Mouse (Mus musculus) embryonic facial prominence, embryonic 15.5 days (tissue): ENCODE measurements at regions not wholly inside any gene's neighbourhood (a gene's known extent, or its start where the extent isn't known, plus 50 kb on each side); places are given as distances from the start of the nearest gene placed in this dataset.

Experiments used
- ATAC-seq: fragments of 200-750 bp; cut with Nextera tagmentation; 2 replicates; pipeline ENCODE4 v1.8.0; 2017; ENCODE audit warnings: low read depth, moderate TSS enrichment; ENCODE audit not compliant: insufficient number of reproducible peaks, low FRiP score, low TSS enrichment
- H3K27ac ChIP-seq: fragments of 300-500 bp; sonication (generic); replicated peaks from 2 replicates; pipeline ENCODE4 v1.5.1; 2015; ENCODE audit warnings: mild to moderate bottlenecking, inconsistent platforms
- H3K27me3 ChIP-seq: fragments of 300-500 bp; sonication (generic); 2 replicates; pipeline ENCODE4 v1.6.1; 2015; ENCODE audit warnings: inconsistent platforms
- H3K36me3 ChIP-seq: fragments of 300-500 bp; sonication (generic); 2 replicates; pipeline ENCODE4 v1.6.1; 2015; ENCODE audit warnings: mild to moderate bottlenecking, inconsistent platforms
- H3K4me1 ChIP-seq: fragments of 300-500 bp; sonication (generic); 2 replicates; pipeline ENCODE4 v1.6.1; 2015; ENCODE audit warnings: inconsistent platforms
- H3K4me2 ChIP-seq: fragments of 300-500 bp; sonication (generic); replicated peaks from 2 replicates; pipeline ENCODE4 v1.6.1; 2015; ENCODE audit warnings: mild to moderate bottlenecking, inconsistent platforms
- H3K4me3 ChIP-seq: fragments of 300-500 bp; sonication (generic); replicated peaks from 2 replicates; pipeline ENCODE4 v1.5.1; 2015; ENCODE audit warnings: mild to moderate bottlenecking, inconsistent platforms
- H3K9ac ChIP-seq: fragments of 300-500 bp; sonication (generic); 2 replicates; pipeline ENCODE4 v1.6.1; 2015; ENCODE audit warnings: inconsistent platforms
- H3K9me3 ChIP-seq: fragments of 300-500 bp; sonication (generic); replicated peaks from 2 replicates; pipeline ENCODE4 v1.6.1; 2016; ENCODE audit warnings: inconsistent platforms
- WGBS: fragments of 180-500 bp; shearing (Covaris S2); methylation state at CpG from one replicate; pipeline ENCODE4 v1.1.7; 2015; 5-methylcytosine and 5-hydroxymethylcytosine counted together

- Histone ChIP-seq H3K4me3 (no peak overlapping the region), H3K9ac (no peak overlapping the region), H3K4me2 (no peak overlapping the region), H3K4me1 (no peaks in the 10 kb centered on the region), H3K9me3 (no peaks in the 10 kb centered on the region), H3K27me3 (no peaks in the 10 kb centered on the region), H3K27ac (no peak overlapping the region), H3K36me3 (no peaks in the 10 kb centered on the region)
- 83% methylated on average over 4 of the region's 4 CpGs for WGBS
- no peak for ATAC-seq
Observed at GRCm38 (mm10) chr16:84581166-84581565, 66.2 kb downstream of the A730009L09Rik start.

- 75% methylated on average over 7 of the region's 7 CpGs for WGBS
Observed at GRCm38 (mm10) chr16:84583323-84583722, 68.4 kb downstream of the A730009L09Rik start.

GRCm38 (mm10) chr16:84583773-84584229, 68.9 kb downstream of the A730009L09Rik start:
- Histone ChIP-seq H3K4me2 (no peak overlapping the region), H3K27ac (no peak overlapping the region), H3K36me3 (no peaks in the 10 kb centered on the region), H3K4me3 (no peak overlapping the region), H3K9ac (no peak overlapping the region), H3K9me3 (no peaks in the 10 kb centered on the region), H3K4me1 (no peaks in the 10 kb centered on the region), H3K27me3 (no peaks in the 10 kb centered on the region)
- no peak for ATAC-seq
- WGBS, result 83% methylated on average over 19 of the region's 19 CpGs

More at GRCm38 (mm10) chr16:84583323-84583722, 68.4 kb downstream of the A730009L09Rik start:
- no peak overlapping the region for H3K4me3 ChIP-seq
- no peak overlapping the region for H3K27ac ChIP-seq
- H3K9me3 ChIP-seq, result no peaks in the 10 kb centered on the region
- no peak overlapping the region for H3K4me2 ChIP-seq
- no peak for ATAC-seq
- no peaks in the 10 kb centered on the region for H3K4me1 ChIP-seq
- H3K9ac ChIP-seq, result no peak overlapping the region
- no peaks in the 10 kb centered on the region for H3K36me3 ChIP-seq
- H3K27me3 ChIP-seq, result no peaks in the 10 kb centered on the region

- ATAC-seq, result no peak
- Histone ChIP-seq H3K9ac (no peak overlapping the region), H3K9me3 (no peaks in the 10 kb centered on the region), H3K27me3 (no peaks in the 10 kb centered on the region), H3K36me3 (no peaks in the 10 kb centered on the region), H3K27ac (no peak overlapping the region), H3K4me3 (no peak overlapping the region), H3K4me1 (no peaks in the 10 kb centered on the region), H3K4me2 (no peak overlapping the region)
- 68% methylated on average over 14 of the region's 14 CpGs for WGBS
Observed at GRCm38 (mm10) chr16:84584724-84585399, 69.9 kb downstream of the A730009L09Rik start.

- no peak overlapping the region for H3K4me3 ChIP-seq
- no peak overlapping the region for H3K4me2 ChIP-seq
- no peak overlapping the region for H3K9ac ChIP-seq
- no peak overlapping the region for H3K27ac ChIP-seq
- WGBS, result 76% methylated on average over 2 of the region's 2 CpGs
- H3K27me3 ChIP-seq, result no peaks in the 10 kb centered on the region
- ATAC-seq, result no peak
- no peaks in the 10 kb centered on the region for H3K36me3 ChIP-seq
- no peaks in the 10 kb centered on the region for H3K9me3 ChIP-seq
- H3K4me1 ChIP-seq, result no peaks in the 10 kb centered on the region
Observed at GRCm38 (mm10) chr16:84592978-84593377, 78.1 kb downstream of the A730009L09Rik start.

- Histone ChIP-seq H3K27ac (no peak overlapping the region), H3K4me2 (no peak overlapping the region), H3K4me1 (no peaks in the 10 kb centered on the region), H3K9ac (no peak overlapping the region), H3K9me3 (no peaks in the 10 kb centered on the region), H3K27me3 (no peaks in the 10 kb centered on the region), H3K36me3 (no peaks in the 10 kb centered on the region), H3K4me3 (no peak overlapping the region)
- ATAC-seq, result no peak
- WGBS, result 82% methylated on average over 8 of the region's 8 CpGs
Observed at GRCm38 (mm10) chr16:84602969-84603368, 88.0 kb downstream of the A730009L09Rik start.

- no peaks in the 10 kb centered on the region for H3K27me3 ChIP-seq
- no peak for ATAC-seq
- no peaks in the 10 kb centered on the region for H3K9me3 ChIP-seq
- no peak overlapping the region for H3K9ac ChIP-seq
- no peaks in the 10 kb centered on the region for H3K4me1 ChIP-seq
- no peak overlapping the region for H3K4me3 ChIP-seq
- no peaks in the 10 kb centered on the region for H3K36me3 ChIP-seq
- no peak overlapping the region for H3K27ac ChIP-seq
- H3K4me2 ChIP-seq, result no peak overlapping the region
- WGBS, result 87% methylated on average over 1 of the region's 1 CpGs
Observed at GRCm38 (mm10) chr16:84603465-84604205, 88.7 kb downstream of the A730009L09Rik start.

- H3K9ac ChIP-seq, result no peak overlapping the region
- H3K27me3 ChIP-seq, result no peaks in the 10 kb centered on the region
- H3K27ac ChIP-seq, result no peak overlapping the region
- no peak overlapping the region for H3K4me2 ChIP-seq
- ATAC-seq, result no peak
- H3K4me3 ChIP-seq, result no peak overlapping the region
- no peaks in the 10 kb centered on the region for H3K9me3 ChIP-seq
- WGBS, result 92% methylated on average over 9 of the region's 9 CpGs
- no peaks in the 10 kb centered on the region for H3K36me3 ChIP-seq
- H3K4me1 ChIP-seq, result no peaks in the 10 kb centered on the region
Observed at GRCm38 (mm10) chr16:84604272-84604975, 89.5 kb downstream of the A730009L09Rik start.

- H3K36me3 ChIP-seq, result no peaks in the 10 kb centered on the region
- ATAC-seq, result no peak
- H3K27me3 ChIP-seq, result no peaks in the 10 kb centered on the region
- no peaks in the 10 kb centered on the region for H3K4me1 ChIP-seq
- H3K27ac ChIP-seq, result no peak overlapping the region
- H3K4me2 ChIP-seq, result no peak overlapping the region
- H3K9me3 ChIP-seq, result no peaks in the 10 kb centered on the region
- H3K9ac ChIP-seq, result no peak overlapping the region
- 63% methylated on average over 5 of the region's 5 CpGs for WGBS
- H3K4me3 ChIP-seq, result no peak overlapping the region
Observed at GRCm38 (mm10) chr16:84606010-84606803, 91.3 kb downstream of the A730009L09Rik start.

- no peak overlapping the region for H3K9ac ChIP-seq
- no peak overlapping the region for H3K4me3 ChIP-seq
- no peaks in the 10 kb centered on the region for H3K36me3 ChIP-seq
- WGBS, result 65% methylated on average over 2 of the region's 2 CpGs
- no peaks in the 10 kb centered on the region for H3K9me3 ChIP-seq
- H3K4me2 ChIP-seq, result no peak overlapping the region
- H3K27ac ChIP-seq, result no peak overlapping the region
- no peaks in the 10 kb centered on the region for H3K4me1 ChIP-seq
- ATAC-seq, result no peak
- no peaks in the 10 kb centered on the region for H3K27me3 ChIP-seq
Observed at GRCm38 (mm10) chr16:84606804-84607095, 91.8 kb downstream of the A730009L09Rik start.

- ATAC-seq, result no peak
- WGBS, result 81% methylated on average over 6 of the region's 6 CpGs
- no peak overlapping the region for H3K4me3 ChIP-seq
Observed at GRCm38 (mm10) chr16:84607503-84607902, 92.6 kb downstream of the A730009L09Rik start.

More at GRCm38 (mm10) chr16:84607503-84607902, 92.6 kb downstream of the A730009L09Rik start:
- Histone ChIP-seq H3K27ac (no peak overlapping the region), H3K4me2 (no peak overlapping the region), H3K9me3 (no peaks in the 10 kb centered on the region), H3K36me3 (no peaks in the 10 kb centered on the region), H3K4me1 (no peaks in the 10 kb centered on the region), H3K9ac (no peak overlapping the region), H3K27me3 (no peaks in the 10 kb centered on the region)
